Mouse (Mus musculus): ENCODE results near the gene Gm42906.

DNA sequence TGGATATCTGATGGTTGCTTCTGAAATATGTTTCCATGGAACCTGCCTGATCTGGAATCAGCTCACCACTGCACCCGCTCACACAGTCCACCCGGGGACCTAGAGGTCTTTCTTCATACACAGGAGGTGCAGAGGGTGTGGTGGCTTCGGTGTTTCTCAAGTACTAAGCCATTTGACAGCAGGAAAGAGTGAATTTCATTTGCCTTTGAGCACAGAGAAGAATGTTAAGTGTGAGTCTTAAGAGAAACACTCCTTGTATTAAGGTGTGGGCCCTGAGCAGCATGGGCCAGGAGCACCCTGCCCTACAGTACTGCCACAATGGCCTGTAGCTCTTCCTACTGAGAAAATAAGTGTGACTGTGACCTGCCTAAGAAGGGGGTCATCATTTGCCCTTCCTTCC is 259.8 kb downstream of the Gm42906 start:
- TF ChIP-seq CTCF (conservative IDR thresholded peaks at IDR 0.05; ENCODE audit: insufficient read depth, insufficient read length, low read depth, low read length) (no peak), POLR2A (IDR thresholded peaks at IDR 0.05; ENCODE audit: low read depth, low read length) (no peak)
